Mouse (Mus musculus) embryonic facial prominence, embryonic 11.5 days (tissue): ENCODE measurements at regions not wholly inside any gene's neighbourhood (a gene's known extent, or its start where the extent isn't known, plus 50 kb on each side); places are given as distances from the start of the nearest gene placed in this dataset.

Source experiments
- ATAC-seq: fragments of 200-750 bp; cut with Nextera tagmentation; replicated peaks from 2 replicates; pipeline ENCODE4 v1.8.0; 2017; ENCODE audit warnings: low read depth; ENCODE audit not compliant: insufficient number of reproducible peaks, low FRiP score, low TSS enrichment
- DNase-seq: peaks from one replicate; pipeline ENCODE4 v3.0.0-alpha.2; 2015; ENCODE audit warnings: low spot score
- H3K27ac ChIP-seq: fragments of 300-500 bp; sonication (generic); replicated peaks from 2 replicates; pipeline ENCODE4 v1.5.1; 2014; ENCODE audit warnings: mild to moderate bottlenecking, low read depth, low read length, control low read depth
- H3K27me3 ChIP-seq: fragments of 300-500 bp; sonication (generic); 2 replicates; pipeline ENCODE4 v1.6.1; 2014; ENCODE audit warnings: mild to moderate bottlenecking, low read length, moderate library complexity, mixed read lengths; ENCODE audit not compliant: control insufficient read depth, insufficient read depth
- H3K36me3 ChIP-seq: fragments of 300-500 bp; sonication (generic); replicated peaks from 2 replicates; pipeline ENCODE4 v1.6.1; 2014; ENCODE audit warnings: low read depth, mild to moderate bottlenecking, low read length, moderate library complexity, mixed read lengths; ENCODE audit not compliant: control insufficient read depth, insufficient read depth
- H3K4me1 ChIP-seq: fragments of 300-500 bp; sonication (generic); 2 replicates; pipeline ENCODE4 v1.6.1; 2014; ENCODE audit warnings: low read length, mixed read lengths; ENCODE audit not compliant: control insufficient read depth, insufficient read depth
- H3K4me2 ChIP-seq: fragments of 300-500 bp; sonication (generic); 2 replicates; pipeline ENCODE4 v1.6.1; 2014; ENCODE audit warnings: low read depth, mild to moderate bottlenecking, control low read depth, low read length, moderate library complexity
- H3K4me3 ChIP-seq: fragments of 300-500 bp; sonication (generic); 2 replicates; pipeline ENCODE4 v1.5.1; 2014; ENCODE audit warnings: low read depth, low read length, control low read depth
- H3K9ac ChIP-seq: fragments of 300-500 bp; sonication (generic); replicated peaks from 2 replicates; pipeline ENCODE4 v1.6.1; 2014; ENCODE audit warnings: mild to moderate bottlenecking, control low read depth, low read length
- H3K9me3 ChIP-seq: fragments of 300-500 bp; sonication (generic); replicated peaks from 2 replicates; pipeline ENCODE4 v1.6.1; 2016; ENCODE audit warnings: mild to moderate bottlenecking, low read length, inconsistent platforms, mixed read lengths; ENCODE audit not compliant: control insufficient read depth
- WGBS: fragments of 180-500 bp; shearing (Covaris S2); extraction: QIAGEN DNeasy Blood & Tissue Kit; methylation state at CpG from one replicate; pipeline ENCODE4 v1.1.7; 2014; 5-methylcytosine and 5-hydroxymethylcytosine counted together

DNA sequence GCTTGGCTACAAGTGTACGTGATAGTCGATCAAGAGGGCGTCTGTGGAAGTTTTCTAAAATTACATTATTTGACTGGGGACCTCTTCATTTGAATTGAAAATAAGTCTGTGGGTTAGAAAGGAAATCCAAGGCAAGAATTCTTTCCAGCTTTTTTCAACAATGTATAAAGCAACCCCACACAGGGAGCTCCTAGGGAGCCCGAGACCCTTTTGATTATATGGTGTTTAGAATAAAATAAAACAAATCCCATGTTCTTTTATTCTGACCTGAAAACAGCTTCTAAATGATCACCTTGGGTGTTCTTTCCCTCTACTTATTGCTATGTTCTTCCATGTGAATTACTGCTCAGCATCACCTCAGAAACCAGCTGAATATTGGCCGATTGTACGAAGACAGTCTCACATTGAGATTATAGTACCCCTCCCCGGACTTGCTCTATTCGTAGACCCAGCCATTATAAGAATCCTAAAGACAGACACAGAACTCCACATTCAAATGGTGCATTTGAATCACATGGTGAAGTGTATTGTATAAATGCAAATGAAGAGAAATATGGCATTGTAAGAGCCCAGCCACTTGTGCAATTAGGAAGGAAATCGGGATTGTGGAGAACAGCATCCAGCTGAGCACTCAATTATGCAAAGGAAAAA lies 236.3 kb upstream of the Map3k7 start:
- WGBS = 89% methylated on average over 9 of the region's 9 CpGs
- no peak for ATAC-seq

DNA sequence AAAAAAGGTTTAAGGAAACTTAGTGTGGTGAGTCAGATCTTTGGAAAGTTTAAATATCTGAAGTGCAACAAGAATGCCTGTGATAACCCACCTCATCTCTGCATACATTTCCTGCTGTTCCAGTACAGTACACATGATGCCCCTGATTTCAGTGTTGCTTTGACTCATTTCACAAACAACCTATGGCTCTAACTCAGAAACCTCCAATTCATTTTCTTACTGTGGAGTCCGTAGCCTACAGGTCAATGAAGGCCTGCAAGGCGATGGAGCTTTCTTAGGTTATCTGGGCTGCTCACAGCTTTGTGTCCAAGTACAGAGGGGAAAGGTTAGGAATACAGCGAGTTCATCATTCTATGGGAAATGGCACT lies 235.8 kb upstream of the Map3k7 start:
- DNase-seq (no peak), ATAC-seq (no peak)
- no peaks in the 10 kb centered on the region for H3K36me3 ChIP-seq
- no peaks in the 10 kb centered on the region for H3K27me3 ChIP-seq
- H3K4me2 ChIP-seq = no peak overlapping the region
- H3K27ac ChIP-seq = no peak overlapping the region
- no peaks in the 10 kb centered on the region for H3K9me3 ChIP-seq
- 87% methylated on average over 3 of the region's 3 CpGs for WGBS
- no peak overlapping the region for H3K9ac ChIP-seq
- H3K4me3 ChIP-seq = no peak overlapping the region
- H3K4me1 ChIP-seq = no peaks in the 10 kb centered on the region

More for the DNA sequence above, 236.3 kb upstream of the Map3k7 start:
- H3K4me3 ChIP-seq = no peak overlapping the region
- no peaks in the 10 kb centered on the region for H3K36me3 ChIP-seq
- H3K27me3 ChIP-seq = no peaks in the 10 kb centered on the region
- DNase-seq = no peak
- no peak overlapping the region for H3K4me2 ChIP-seq
- no peak overlapping the region for H3K27ac ChIP-seq
- no peaks in the 10 kb centered on the region for H3K9me3 ChIP-seq
- no peak overlapping the region for H3K9ac ChIP-seq
- H3K4me1 ChIP-seq = no peaks in the 10 kb centered on the region

DNA sequence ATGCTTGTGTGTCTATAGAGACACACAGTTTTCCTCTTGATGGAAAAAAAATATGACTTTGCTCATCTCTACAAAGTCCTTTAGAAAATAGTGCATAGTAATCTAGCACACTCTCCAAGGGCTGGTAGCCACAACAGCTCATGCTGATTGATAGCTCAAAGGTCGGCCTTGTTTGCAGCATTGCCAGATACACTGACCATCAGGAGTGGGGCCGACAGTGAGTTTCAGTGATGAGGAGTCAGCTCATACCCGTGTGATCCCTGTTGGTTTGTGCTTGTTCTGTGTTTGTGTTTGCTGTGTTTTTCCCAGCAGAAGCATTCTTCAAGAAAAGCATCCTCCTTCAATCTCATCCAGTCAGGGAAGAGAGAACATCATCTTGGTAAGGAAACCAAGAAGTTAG lies 220.1 kb upstream of the Map3k7 start:
- no peaks in the 10 kb centered on the region for H3K36me3 ChIP-seq
- no peak overlapping the region for H3K27ac ChIP-seq
- H3K27me3 ChIP-seq = no peaks in the 10 kb centered on the region
- H3K4me2 ChIP-seq = no peak overlapping the region
- no peak overlapping the region for H3K4me3 ChIP-seq
- H3K9me3 ChIP-seq = no peaks in the 10 kb centered on the region
- DNase-seq (no peak), ATAC-seq (no peak)
- H3K4me1 ChIP-seq = no peaks in the 10 kb centered on the region
- H3K9ac ChIP-seq = no peak overlapping the region
- 75% methylated on average over 3 of the region's 3 CpGs for WGBS

DNA sequence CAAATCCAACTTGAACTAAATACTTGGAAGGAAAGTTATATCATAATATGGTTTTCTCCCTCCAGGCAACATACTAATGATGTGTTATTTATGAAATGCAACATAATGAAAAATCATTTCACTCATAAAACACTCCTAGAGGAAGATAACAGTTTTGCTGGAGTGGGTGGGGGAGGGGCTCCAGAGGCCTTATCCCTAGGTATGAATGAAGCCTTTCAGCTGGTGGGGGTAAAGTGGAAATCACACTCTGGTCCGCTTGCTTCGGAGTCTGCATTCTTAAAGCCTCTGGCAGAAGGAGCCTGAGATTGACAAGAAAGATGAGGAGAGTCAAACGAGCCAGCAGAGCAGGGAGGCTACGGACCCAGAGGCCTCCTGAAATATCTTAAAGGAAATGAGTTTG lies 219.5 kb upstream of the Map3k7 start:
- Histone ChIP-seq H3K36me3 (no peaks in the 10 kb centered on the region), H3K9me3 (no peaks in the 10 kb centered on the region), H3K27ac (no peak overlapping the region), H3K27me3 (no peaks in the 10 kb centered on the region), H3K9ac (no peak overlapping the region), H3K4me2 (no peak overlapping the region), H3K4me3 (no peak overlapping the region), H3K4me1 (no peaks in the 10 kb centered on the region)
- ATAC-seq (no peak), DNase-seq (no peak)
- WGBS = 44% methylated on average over 4 of the region's 4 CpGs

DNA sequence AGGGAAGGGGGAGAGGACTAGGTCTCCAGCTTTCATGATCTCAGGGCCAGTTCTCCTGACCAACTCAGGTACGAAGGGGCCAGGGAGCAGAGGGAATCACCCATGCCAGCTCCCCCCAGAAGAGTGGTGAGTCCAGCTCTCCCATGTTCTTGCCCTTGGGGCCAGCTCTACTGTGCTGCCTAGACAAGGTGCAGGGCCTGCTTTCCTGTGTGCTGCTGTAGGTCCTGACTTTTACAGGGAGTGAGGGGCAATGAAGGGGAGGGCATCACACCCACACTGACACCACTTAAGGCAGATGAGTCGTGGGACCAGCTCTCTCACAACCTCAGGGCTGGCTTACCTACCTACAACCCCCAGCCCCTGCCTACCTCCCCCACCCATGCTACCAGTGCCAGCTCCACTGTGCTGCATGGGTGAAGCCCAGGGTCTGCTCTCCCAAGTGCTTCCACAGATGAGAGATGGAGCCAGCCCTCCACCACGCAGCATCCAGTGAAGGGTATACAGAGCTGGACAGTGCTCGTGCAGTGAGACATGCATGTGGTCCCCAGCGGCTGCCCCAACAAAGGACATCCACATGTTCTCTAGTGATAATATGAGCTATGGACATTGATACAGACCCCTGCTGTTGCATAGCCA lies 210.1 kb upstream of the Map3k7 start:
- H3K9ac ChIP-seq = no peak overlapping the region
- no peaks in the 10 kb centered on the region for H3K27me3 ChIP-seq
- no peak overlapping the region for H3K27ac ChIP-seq
- no peak for DNase-seq
- no peaks in the 10 kb centered on the region for H3K9me3 ChIP-seq
- WGBS = 92% methylated on average over 5 of the region's 5 CpGs
- peak; percentile 44; the same call in 1 of the 2 replicates for ATAC-seq
- H3K4me1 ChIP-seq = no peaks in the 10 kb centered on the region
- no peaks in the 10 kb centered on the region for H3K36me3 ChIP-seq
- H3K4me3 ChIP-seq = no peak overlapping the region
- H3K4me2 ChIP-seq = no peak overlapping the region

DNA sequence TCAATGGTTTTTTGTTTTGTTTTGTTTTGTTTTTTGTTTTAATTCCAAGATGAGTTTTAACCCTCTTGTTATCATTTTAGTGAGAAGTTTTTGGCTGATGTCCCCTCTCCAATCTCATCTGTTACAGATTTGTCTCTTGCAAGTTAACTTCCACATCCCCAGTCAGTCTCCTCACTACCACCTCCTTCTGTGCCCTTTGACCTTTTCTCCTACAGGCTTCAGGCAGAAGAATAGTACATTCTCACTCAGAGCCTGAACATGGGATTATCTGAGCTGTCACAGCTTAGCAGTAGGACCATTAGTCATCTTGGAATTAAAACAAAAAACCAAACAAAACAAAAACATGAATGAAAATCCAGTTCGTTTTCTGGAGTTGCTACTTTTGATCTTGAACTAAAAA lies 206.8 kb upstream of the Map3k7 start:
- ATAC-seq (no peak), DNase-seq (no peak)
- Histone ChIP-seq H3K4me3 (no peak overlapping the region), H3K4me2 (no peak overlapping the region), H3K9ac (no peak overlapping the region), H3K27ac (no peak overlapping the region), H3K4me1 (no peaks in the 10 kb centered on the region), H3K9me3 (no peaks in the 10 kb centered on the region), H3K36me3 (no peaks in the 10 kb centered on the region), H3K27me3 (no peaks in the 10 kb centered on the region)
- WGBS = 27% methylated on average over 1 of the region's 1 CpGs

DNA sequence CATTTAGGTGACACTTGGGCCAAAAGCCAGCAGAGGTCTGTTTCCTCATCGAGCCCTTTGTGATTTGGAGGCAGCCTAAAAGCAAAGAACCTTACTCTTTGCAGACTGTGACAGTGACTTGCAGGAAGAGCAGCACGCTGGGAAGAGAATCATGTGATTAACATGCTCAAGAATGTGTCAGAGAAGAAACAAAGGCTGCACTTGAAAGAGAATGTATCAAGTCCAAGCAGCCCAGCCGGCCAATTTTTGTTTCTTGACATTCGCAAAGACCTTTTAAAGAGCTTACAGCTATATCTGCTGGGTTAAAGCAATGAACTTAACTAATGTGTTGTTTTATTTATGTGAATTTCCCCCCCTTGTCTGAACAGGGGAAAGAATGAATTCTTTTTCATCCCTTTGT lies 203.8 kb upstream of the Map3k7 start:
- no peak overlapping the region for H3K27ac ChIP-seq
- 63% methylated on average over 4 of the region's 4 CpGs for WGBS
- DNase-seq = no peak
- H3K36me3 ChIP-seq = no peaks in the 10 kb centered on the region
- H3K4me1 ChIP-seq = no peaks in the 10 kb centered on the region
- H3K4me3 ChIP-seq = no peak overlapping the region
- no peak overlapping the region for H3K9ac ChIP-seq
- no peak overlapping the region for H3K4me2 ChIP-seq
- H3K27me3 ChIP-seq = no peaks in the 10 kb centered on the region
- no peaks in the 10 kb centered on the region for H3K9me3 ChIP-seq
- no peak for ATAC-seq

DNA sequence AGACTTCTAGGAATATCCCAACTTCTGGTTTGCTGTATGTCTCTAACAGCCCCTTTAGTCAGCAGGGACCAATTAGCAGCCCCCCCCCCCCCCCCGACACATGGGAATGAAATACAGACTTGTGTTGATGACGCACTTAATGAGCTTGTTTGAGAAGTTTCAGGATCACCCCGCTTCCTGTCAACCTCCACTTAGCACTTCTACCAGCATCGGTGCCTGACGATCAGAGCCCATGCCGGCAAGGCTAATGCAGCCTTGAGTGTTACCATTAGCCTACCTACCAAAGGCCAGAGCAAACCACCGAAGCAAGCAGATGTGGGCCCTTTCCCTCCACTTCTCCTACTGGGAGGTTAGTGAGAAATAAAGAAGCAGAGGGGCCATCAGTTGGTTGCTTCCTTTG lies 201.7 kb upstream of the Map3k7 start:
- H3K4me2 ChIP-seq = no peak overlapping the region
- H3K9ac ChIP-seq = no peak overlapping the region
- no peaks in the 10 kb centered on the region for H3K4me1 ChIP-seq
- ATAC-seq (no peak), DNase-seq (no peak)
- H3K27ac ChIP-seq = no peak overlapping the region
- no peaks in the 10 kb centered on the region for H3K9me3 ChIP-seq
- no peaks in the 10 kb centered on the region for H3K36me3 ChIP-seq
- no peaks in the 10 kb centered on the region for H3K27me3 ChIP-seq
- H3K4me3 ChIP-seq = no peak overlapping the region
- 45% methylated on average over 7 of the region's 7 CpGs for WGBS
